Mouse (Mus musculus): ENCODE data around the gene Pdzrn4. TPM values are rescaled to one million over a fixed set of nuclear protein-coding genes. Genes with fewer than 3 reads are reported as not detected.

Gene Pdzrn4
- total RNA-seq, 1 experiment: not detected

DNA sequence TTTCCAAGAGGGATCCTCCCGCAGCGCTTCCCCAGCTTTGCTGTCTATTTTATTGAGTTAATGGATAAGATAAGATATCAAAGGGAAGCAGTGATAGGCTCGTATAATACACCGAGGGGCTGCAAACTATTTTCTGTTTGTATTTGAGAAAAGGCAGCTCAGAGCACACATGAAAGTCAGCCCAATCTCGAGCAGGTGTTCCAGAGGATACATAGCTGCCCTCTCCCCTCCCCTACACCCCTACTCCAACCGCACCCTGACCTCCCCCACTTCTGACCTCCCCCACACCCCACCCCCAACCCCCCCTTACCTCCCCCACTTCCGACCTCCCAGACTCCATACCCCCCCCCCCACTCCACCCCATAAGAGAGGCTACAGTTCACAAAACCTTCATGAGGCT is 202.7 kb downstream of the Pdzrn4 start:
- Histone ChIP-seq H3K4me3 (ENCODE audit: insufficient read depth in 1 of 2, low read depth in 1 of 2, low read length in 2 of 2, poor library complexity in 1 of 2, severe bottlenecking in 1 of 2) (no peak overlapping the region), H3K9ac (ENCODE audit: insufficient read depth, low read depth, low read length, poor library complexity, severe bottlenecking) (no peak overlapping the region)

DNA sequence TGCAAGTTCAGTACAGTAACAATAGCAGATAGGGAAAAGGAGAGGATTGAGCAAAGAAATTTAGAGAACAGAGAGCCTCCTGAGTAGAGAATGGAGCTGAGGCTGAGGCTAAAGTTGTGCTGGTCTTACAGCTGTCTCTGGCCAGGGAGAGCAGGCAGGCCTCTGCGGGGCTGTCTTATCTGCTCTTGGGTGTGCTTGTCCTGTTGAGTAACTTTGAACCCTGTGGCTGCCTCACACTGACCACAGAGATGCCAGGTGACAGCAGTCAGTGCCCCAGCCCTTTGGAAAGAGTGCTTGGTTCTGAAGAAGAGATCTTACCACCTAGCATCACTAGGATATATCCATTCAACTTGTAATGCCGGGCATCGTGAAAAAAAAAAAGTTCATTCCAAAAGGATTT is 214.2 kb downstream of the Pdzrn4 start:
- in situ Hi-C loops (cut with MboI; ENCODE audit: low sequenced_read_pairs in 2 of 2, unreplicated experiment in 2 of 2): no loop called here
- Histone ChIP-seq H3K9me3 (ENCODE audit: control insufficient read depth, insufficient read depth, low read depth, low read length) (no peaks in the 10 kb centered on the region), H3K9ac (ENCODE audit: insufficient read depth, low read depth, low read length, poor library complexity, severe bottlenecking) (no peak overlapping the region), H3K27ac (ENCODE audit: insufficient read depth, low read depth, low read length, poor library complexity, severe bottlenecking) (no peak overlapping the region), H3K36me3 (ENCODE audit: control insufficient read depth, insufficient read depth, low read length, poor library complexity, severe bottlenecking) (no peaks in the 10 kb centered on the region), H3K4me3 (ENCODE audit: insufficient read depth in 1 of 2, low read depth in 1 of 2, low read length in 2 of 2, poor library complexity in 1 of 2, severe bottlenecking in 1 of 2) (no peak overlapping the region), H3K4me1 (ENCODE audit: control insufficient read depth in 2 of 2, insufficient read depth in 2 of 2, low read length in 2 of 2, poor library complexity in 1 of 2) (no peaks in the 10 kb centered on the region)
- TF ChIP-seq ZC3H11A (IDR thresholded peaks at IDR 0.05; ENCODE audit: borderline replicate concordance, low read depth, low read length) (no peak), ZNF384 (IDR thresholded peaks at IDR 0.05; ENCODE audit: low read depth, low read length) (no peak), CHD2 (IDR thresholded peaks at IDR 0.05; ENCODE audit: low read depth, low read length) (no peak), HCFC1 (IDR thresholded peaks at IDR 0.05; ENCODE audit: borderline replicate concordance, insufficient read depth, low read length) (no peak), MAFK (IDR thresholded peaks at IDR 0.05; ENCODE audit: insufficient read depth, low read depth, low read length) (no peak)
- DNase-seq (ENCODE audit: low read depth, low spot score): no peak

More for the DNA sequence above, 202.7 kb downstream of the Pdzrn4 start:
- H3K27ac ChIP-seq (ENCODE audit: insufficient read depth, low read depth, low read length, poor library complexity, severe bottlenecking): no peak overlapping the region
- no peak for DNase-seq (ENCODE audit: low read depth, low spot score)
- no peaks in the 10 kb centered on the region for H3K36me3 ChIP-seq (ENCODE audit: control insufficient read depth, insufficient read depth, low read length, poor library complexity, severe bottlenecking)
- no peaks in the 10 kb centered on the region for H3K9me3 ChIP-seq (ENCODE audit: control insufficient read depth, insufficient read depth, low read depth, low read length)
- in situ Hi-C loops (cut with MboI; ENCODE audit: low sequenced_read_pairs in 2 of 2, unreplicated experiment in 2 of 2): no loop called here
- TF ChIP-seq HCFC1 (IDR thresholded peaks at IDR 0.05; ENCODE audit: borderline replicate concordance, insufficient read depth, low read length): no peak
- TF ChIP-seq MAFK (IDR thresholded peaks at IDR 0.05; ENCODE audit: insufficient read depth, low read depth, low read length): no peak
- TF ChIP-seq ZNF384 (IDR thresholded peaks at IDR 0.05; ENCODE audit: low read depth, low read length): no peak
- TF ChIP-seq CHD2 (IDR thresholded peaks at IDR 0.05; ENCODE audit: low read depth, low read length): no peak
- TF ChIP-seq ZC3H11A (IDR thresholded peaks at IDR 0.05; ENCODE audit: borderline replicate concordance, low read depth, low read length): no peak
- peaks cover 0 to 4% of the 10 kb centered on the region in 2 experiments; a peak in 1 of 4 replicates for H3K4me1 ChIP-seq (ENCODE audit: control insufficient read depth in 2 of 2, insufficient read depth in 2 of 2, low read length in 2 of 2, poor library complexity in 1 of 2)

GRCm38 (mm10) chr15:92612386-92612785 is 215.7 kb downstream of the Pdzrn4 start:
- H3K9me3 ChIP-seq (ENCODE audit: control insufficient read depth, insufficient read depth, low read depth, low read length): no peaks in the 10 kb centered on the region
- DNase-seq (ENCODE audit: low read depth, low spot score): no peak
- no peaks in the 10 kb centered on the region for H3K36me3 ChIP-seq (ENCODE audit: control insufficient read depth, insufficient read depth, low read length, poor library complexity, severe bottlenecking)
- TF ChIP-seq HCFC1 (IDR thresholded peaks at IDR 0.05; ENCODE audit: borderline replicate concordance, insufficient read depth, low read length): no peak
- TF ChIP-seq ZNF384 (IDR thresholded peaks at IDR 0.05; ENCODE audit: low read depth, low read length): no peak
- TF ChIP-seq MAFK (IDR thresholded peaks at IDR 0.05; ENCODE audit: insufficient read depth, low read depth, low read length): no peak
- no peak for TF ChIP-seq ZC3H11A (IDR thresholded peaks at IDR 0.05; ENCODE audit: borderline replicate concordance, low read depth, low read length)
- no peak for TF ChIP-seq CHD2 (IDR thresholded peaks at IDR 0.05; ENCODE audit: low read depth, low read length)
- no peak overlapping the region for H3K27ac ChIP-seq (ENCODE audit: insufficient read depth, low read depth, low read length, poor library complexity, severe bottlenecking)
- no peaks in the 10 kb centered on the region for H3K4me1 ChIP-seq (ENCODE audit: control insufficient read depth in 2 of 2, insufficient read depth in 2 of 2, low read length in 2 of 2, poor library complexity in 1 of 2)
- H3K4me3 ChIP-seq (ENCODE audit: insufficient read depth in 1 of 2, low read depth in 1 of 2, low read length in 2 of 2, poor library complexity in 1 of 2, severe bottlenecking in 1 of 2): no peak overlapping the region
- in situ Hi-C loops (cut with MboI; ENCODE audit: low sequenced_read_pairs in 2 of 2, unreplicated experiment in 2 of 2): no loop called here
- no peak overlapping the region for H3K9ac ChIP-seq (ENCODE audit: insufficient read depth, low read depth, low read length, poor library complexity, severe bottlenecking)

GRCm38 (mm10) chr15:92613228-92613627 is 216.5 kb downstream of the Pdzrn4 start:
- no peak for TF ChIP-seq CHD2 (IDR thresholded peaks at IDR 0.05; ENCODE audit: low read depth, low read length)
- no peak for TF ChIP-seq MAFK (IDR thresholded peaks at IDR 0.05; ENCODE audit: insufficient read depth, low read depth, low read length)
- no peak for TF ChIP-seq ZC3H11A (IDR thresholded peaks at IDR 0.05; ENCODE audit: borderline replicate concordance, low read depth, low read length)
- no peak for TF ChIP-seq ZNF384 (IDR thresholded peaks at IDR 0.05; ENCODE audit: low read depth, low read length)
- TF ChIP-seq HCFC1 (IDR thresholded peaks at IDR 0.05; ENCODE audit: borderline replicate concordance, insufficient read depth, low read length): no peak
- DNase-seq (ENCODE audit: low read depth, low spot score): no peak
- H3K27ac ChIP-seq (ENCODE audit: insufficient read depth, low read depth, low read length, poor library complexity, severe bottlenecking): no peak overlapping the region
- no peak overlapping the region for H3K4me3 ChIP-seq (ENCODE audit: insufficient read depth in 1 of 2, low read depth in 1 of 2, low read length in 2 of 2, poor library complexity in 1 of 2, severe bottlenecking in 1 of 2)
- no peaks in the 10 kb centered on the region for H3K36me3 ChIP-seq (ENCODE audit: control insufficient read depth, insufficient read depth, low read length, poor library complexity, severe bottlenecking)
- H3K9me3 ChIP-seq (ENCODE audit: control insufficient read depth, insufficient read depth, low read depth, low read length): no peaks in the 10 kb centered on the region
- H3K9ac ChIP-seq (ENCODE audit: insufficient read depth, low read depth, low read length, poor library complexity, severe bottlenecking): no peak overlapping the region
- H3K4me1 ChIP-seq (ENCODE audit: control insufficient read depth in 2 of 2, insufficient read depth in 2 of 2, low read length in 2 of 2, poor library complexity in 1 of 2): no peaks in the 10 kb centered on the region
- in situ Hi-C loops (cut with MboI; ENCODE audit: low sequenced_read_pairs in 2 of 2, unreplicated experiment in 2 of 2): no loop called here

Data from ES-E14 (cell line).